9 mouse cellular contexts compared by ENCODE assay signal in genomic region chr2:129624956-129625355, GRCm38 (mm10). TPM values are rescaled to one million over a fixed set of nuclear protein-coding genes. Genes with fewer than 3 reads are reported as not detected.
A peak's percentile ranks its signal among the peaks of the same experiment; 100 is the strongest.
DNase-seq lines count a peak whose midpoint lies in the region; ATAC-seq lines count a peak whose summit lies in the region.
"Had no signal": no experiment of that assay in that cellular context is flagged by ENCODE, and none has a peak within 500 bp of the region (broad histone marks: within the 10 kb centered on the region; RNA-seq: fewer than 3 reads in every experiment).

No protein-coding gene starts in this region.

- no peaks in the 10 kb centered on the region for H3K27me3 ChIP-seq in embryonic facial prominence, embryonic 14.5 days (replicated peaks; ENCODE audit: control insufficient read depth, insufficient read depth, low read length)
- no peaks in the 10 kb centered on the region for H3K27me3 ChIP-seq in forebrain, embryonic 14.5 days (replicated peaks; ENCODE audit: control insufficient read depth, insufficient read depth, low read length)

- ATAC-seq in embryonic facial prominence, embryonic 14.5 days (ENCODE audit: low read depth), result peak; percentile 34; the same call in 1 of the 2 replicates
- ATAC-seq in forebrain, embryonic 14.5 days, result peak; percentile 47; the same call in 1 of the 2 replicates

- H3K4me2 ChIP-seq in embryonic facial prominence, embryonic 14.5 days (ENCODE audit: low read depth, low read length), result no peak overlapping the region
- H3K4me2 ChIP-seq in forebrain, embryonic 14.5 days (ENCODE audit: low read length), result no peak overlapping the region

- H3K9ac ChIP-seq in embryonic facial prominence, embryonic 14.5 days (ENCODE audit: low read depth, low read length), result no peak overlapping the region
- no peak overlapping the region for H3K9ac ChIP-seq in forebrain, embryonic 14.5 days (ENCODE audit: low read length)

- H3K4me3 ChIP-seq in embryonic facial prominence, embryonic 14.5 days (ENCODE audit: low read depth, low read length), result no peak overlapping the region
- H3K4me3 ChIP-seq in forebrain, embryonic 14.5 days (ENCODE audit: low read depth, low read length), result no peak overlapping the region

- H3K4me1 ChIP-seq in embryonic facial prominence, embryonic 14.5 days (ENCODE audit: control insufficient read depth, insufficient read depth, low read length), result 0 out of 2 replicates have a peak, but pooled peaks cover 3% of the 10 kb centered on the region
- peaks cover 7% of the 10 kb centered on the region for H3K4me1 ChIP-seq in forebrain, embryonic 14.5 days (ENCODE audit: control insufficient read depth, insufficient read depth, low read length)

- 68% methylated on average over 6 of the region's 6 CpGs for WGBS in embryonic facial prominence, embryonic 14.5 days
- 67% methylated on average over 6 of the region's 6 CpGs for WGBS in forebrain, embryonic 14.5 days

- no peak overlapping the region for H3K27ac ChIP-seq in embryonic facial prominence, embryonic 14.5 days (replicated peaks; ENCODE audit: low read depth, low read length)
- H3K27ac ChIP-seq in forebrain, embryonic 14.5 days (ENCODE audit: low read depth, low read length), result peak overlapping the region; percentile 30; the same call in 1 of the 2 replicates

- DNase-seq in kidney, adult 9 months, result peak; percentile 39
- no peak for DNase-seq in kidney, postnatal 10 days
- no peak for DNase-seq in embryonic facial prominence, embryonic 14.5 days (ENCODE audit: low spot score)
- peak; percentile 29 for DNase-seq in forebrain, embryonic 14.5 days (ENCODE audit: low spot score)
- DNase-seq in lung, postnatal 25 days (ENCODE audit: low spot score), result peak; percentile 38
- DNase-seq in adipocyte (ENCODE audit: low spot score), result no peak
- DNase-seq in embryo, embryonic 10 days (ENCODE audit: low spot score), result no peak
- DNase-seq in spleen, adult 12 weeks (ENCODE audit: low spot score), result no peak
- DNase-seq: right cerebral cortex, postnatal 25 days had no signal

- no peaks in the 10 kb centered on the region for H3K9me3 ChIP-seq in embryonic facial prominence, embryonic 14.5 days (ENCODE audit: control insufficient read depth, low read length)
- no peaks in the 10 kb centered on the region for H3K9me3 ChIP-seq in forebrain, embryonic 14.5 days (replicated peaks; ENCODE audit: control insufficient read depth, low read length)

- 0 out of 2 replicates have a peak, but pooled peaks cover 2% of the 10 kb centered on the region for H3K36me3 ChIP-seq in embryonic facial prominence, embryonic 14.5 days (ENCODE audit: control insufficient read depth, insufficient read depth, low read length)
- H3K36me3 ChIP-seq in forebrain, embryonic 14.5 days (ENCODE audit: control insufficient read depth, insufficient read depth, low read length), result peaks cover 3% of the 10 kb centered on the region; the same call in 1 of the 2 replicates

RNA-seq across cellular contexts. Expression of gene Sirpa, which starts 32.3 kb away (rescaled TPM):
- polyA plus RNA-seq in embryonic facial prominence, embryonic 14.5 days (2014; fragmentation: Nextera tagmentation; extraction: Ambion mirVana), result 36.1 and 39.1 TPM in 2 replicates
- 24.8 and 31.0 TPM in 2 replicates for polyA plus RNA-seq in forebrain, embryonic 14.5 days (2014; fragmentation: Nextera tagmentation; extraction: Ambion mirVana)

Comparison
In these comparisons a context has a peak if more than half of its experiments do, and no peak if none do; other contexts are left out.
1. DNase-seq: peak in kidney, adult 9 months (single experiment), forebrain, embryonic 14.5 days (single experiment) and lung, postnatal 25 days (single experiment); none in kidney, postnatal 10 days (single experiment), embryonic facial prominence, embryonic 14.5 days (single experiment), adipocyte (single experiment), embryo, embryonic 10 days (single experiment) and spleen, adult 12 weeks (single experiment).